Mouse (Mus musculus) limb, embryonic 14.5 days (tissue): ENCODE data around the gene Serpinb6b. TPM values are rescaled to one million over a fixed set of nuclear protein-coding genes. Genes with fewer than 3 reads are reported as not detected.

Source experiments
- ATAC-seq: fragments of 200-750 bp; cut with Nextera tagmentation; 2 replicates; pipeline ENCODE4 v1.8.0; 2017; ENCODE audit warnings: low read depth, moderate number of reproducible peaks, moderate TSS enrichment; ENCODE audit not compliant: low FRiP score
- DNase-seq: peaks from one replicate; pipeline ENCODE4 v3.0.0-alpha.2; 2015; ENCODE audit warnings: low spot score
- H3K27ac ChIP-seq: fragments of 300-500 bp; sonication (generic); replicated peaks from 2 replicates; pipeline ENCODE4 v1.5.1; 2014; ENCODE audit warnings: low read depth, mild to moderate bottlenecking, low read length, moderate library complexity, mixed read lengths
- H3K27me3 ChIP-seq: fragments of 300-500 bp; sonication (generic); 2 replicates; pipeline ENCODE4 v1.6.1; 2014; ENCODE audit warnings: low read length, mixed read lengths; ENCODE audit not compliant: control insufficient read depth, insufficient read depth
- H3K36me3 ChIP-seq: fragments of 300-500 bp; sonication (generic); 2 replicates; pipeline ENCODE4 v1.6.1; 2014; ENCODE audit warnings: mild to moderate bottlenecking, low read length, moderate library complexity, mixed read lengths; ENCODE audit not compliant: control insufficient read depth, insufficient read depth
- H3K4me1 ChIP-seq: fragments of 300-500 bp; sonication (generic); 2 replicates; pipeline ENCODE4 v1.6.1; 2014; ENCODE audit warnings: antibody characterized with exemption, low read length, mixed read lengths; ENCODE audit not compliant: control insufficient read depth, insufficient read depth
- H3K4me2 ChIP-seq: fragments of 300-500 bp; sonication (generic); replicated peaks from 2 replicates; pipeline ENCODE4 v1.6.1; 2014; ENCODE audit warnings: low read depth, mild to moderate bottlenecking, low read length, moderate library complexity; ENCODE audit not compliant: severe bottlenecking
- H3K4me3 ChIP-seq: fragments of 300-500 bp; sonication (generic); replicated peaks from 2 replicates; pipeline ENCODE4 v1.5.1; 2014; ENCODE audit warnings: low read length
- H3K9ac ChIP-seq: fragments of 300-500 bp; sonication (generic); 2 replicates; pipeline ENCODE4 v1.6.1; 2014; ENCODE audit warnings: mild to moderate bottlenecking, low read depth, low read length, moderate library complexity; ENCODE audit not compliant: severe bottlenecking
- H3K9me3 ChIP-seq: fragments of 300-500 bp; sonication (generic); 2 replicates; pipeline ENCODE4 v1.6.1; 2016; ENCODE audit warnings: low read length; ENCODE audit not compliant: control insufficient read depth
- POLR2A ChIP-seq: fragments of 200-500 bp; IDR thresholded peaks from 2 replicates; pipeline ENCODE4 v1.8.0; 2012; ENCODE audit warnings: inconsistent platforms, mild to moderate bottlenecking, moderate library complexity, borderline replicate concordance; ENCODE audit not compliant: insufficient read depth, insufficient read length; ENCODE audit errors: extremely low read depth
- WGBS: fragments of 180-500 bp; shearing (Covaris S2); extraction: QIAGEN DNeasy Blood & Tissue Kit; methylation state at CpG from one replicate; pipeline ENCODE4 v1.1.7; 2014; 5-methylcytosine and 5-hydroxymethylcytosine counted together
- polyA plus RNA-seq, 2 experiments: library from polyadenylated mRNA; depleted of rRNA in 1 of 2; stranded (reverse) in 1 of 2; unstranded in 1 of 2; fragments of >200 nt; fragmentation: Nextera tagmentation in 1 of 2; extraction: Ambion mirVana in 1 of 2; gene quantifications; 2 replicates each; pipeline versions ENCODE4 v1.2.1 to v1.2.3; 2012 to 2014

Gene Serpinb6b
- polyA plus RNA-seq (2012; rRNA removed) = 0.73 and 1.0 TPM in 2 replicates
- polyA plus RNA-seq (2014; fragmentation: Nextera tagmentation; extraction: Ambion mirVana) = 1.5 and 1.6 TPM in 2 replicates

GRCm38 (mm10) chr13:32964989-32965811 is at the start of gene Serpinb6b:
TSS of gene Serpinb6b (plus strand) at chr13:32965209.
- WGBS = 38% methylated on average over 14 of the region's 16 CpGs
- DNase-seq (peak; percentile 33), ATAC-seq (no peak)
- H3K4me3 ChIP-seq = peak within 1 kb of the TSS; percentile 18
- H3K27ac ChIP-seq = no peak within 1 kb of the TSS
- H3K9me3 ChIP-seq = no peaks in the 10 kb centered on the region
- peaks cover 5% of the 10 kb centered on the region; the same call in 1 of the 2 replicates for H3K4me1 ChIP-seq
- no peaks in the 10 kb centered on the region for H3K36me3 ChIP-seq
- peak within 1 kb of the TSS; percentile 40 for H3K9ac ChIP-seq
- TF ChIP-seq POLR2A = no peak
- H3K4me2 ChIP-seq = peak within 1 kb of the TSS; percentile 38
- no peaks in the 10 kb centered on the region for H3K27me3 ChIP-seq

- H3K27ac ChIP-seq = no peak overlapping the region
- no peaks in the 10 kb centered on the region for H3K9me3 ChIP-seq
- no peaks in the 10 kb centered on the region for H3K4me1 ChIP-seq
- no peaks in the 10 kb centered on the region for H3K27me3 ChIP-seq
- no peak overlapping the region for H3K4me2 ChIP-seq
- no peak for TF ChIP-seq POLR2A
- ATAC-seq (no peak), DNase-seq (no peak)
- H3K9ac ChIP-seq = no peak overlapping the region
- no peaks in the 10 kb centered on the region for H3K36me3 ChIP-seq
- no peak overlapping the region for H3K4me3 ChIP-seq
These were observed 42.4 kb upstream of the Serpinb6b start for GRCm38 (mm10) chr13:32922622-32923021.

- Histone ChIP-seq H3K4me2 (no peak overlapping the region), H3K4me1 (no peaks in the 10 kb centered on the region), H3K9me3 (no peaks in the 10 kb centered on the region), H3K27me3 (no peaks in the 10 kb centered on the region), H3K36me3 (no peaks in the 10 kb centered on the region), H3K27ac (no peak overlapping the region), H3K9ac (no peak overlapping the region), H3K4me3 (no peak overlapping the region)
- 57% methylated on average over 7 of the region's 7 CpGs for WGBS
- TF ChIP-seq POLR2A = no peak
- ATAC-seq (no peak), DNase-seq (no peak)
These were observed 40.2 kb upstream of the Serpinb6b start for GRCm38 (mm10) chr13:32924578-32925360.

- H3K4me1 ChIP-seq = no peaks in the 10 kb centered on the region
- no peak overlapping the region for H3K4me2 ChIP-seq
- no peaks in the 10 kb centered on the region for H3K36me3 ChIP-seq
- no peak for TF ChIP-seq POLR2A
- H3K9me3 ChIP-seq = no peaks in the 10 kb centered on the region
- ATAC-seq = no peak
- no peak overlapping the region for H3K27ac ChIP-seq
- H3K27me3 ChIP-seq = no peaks in the 10 kb centered on the region
- no peak overlapping the region for H3K4me3 ChIP-seq
- no peak overlapping the region for H3K9ac ChIP-seq
- 75% methylated on average over 2 of the region's 2 CpGs for WGBS
- DNase-seq = no peak
These were observed 38.3 kb upstream of the Serpinb6b start for GRCm38 (mm10) chr13:32926661-32927060.

- ATAC-seq (no peak), DNase-seq (no peak)
- no peak overlapping the region for H3K4me3 ChIP-seq
- H3K9ac ChIP-seq = no peak overlapping the region
- no peaks in the 10 kb centered on the region for H3K27me3 ChIP-seq
- no peaks in the 10 kb centered on the region for H3K4me1 ChIP-seq
- 88% methylated on average over 1 of the region's 1 CpGs for WGBS
- no peak overlapping the region for H3K4me2 ChIP-seq
- H3K9me3 ChIP-seq = no peaks in the 10 kb centered on the region
- no peak for TF ChIP-seq POLR2A
- H3K36me3 ChIP-seq = no peaks in the 10 kb centered on the region
- no peak overlapping the region for H3K27ac ChIP-seq
These were observed 37.8 kb upstream of the Serpinb6b start for GRCm38 (mm10) chr13:32927241-32927640.
